Mouse (Mus musculus): Measurements from ENCODE around the gene Lim2. TPM values are rescaled to one million over a fixed set of nuclear protein-coding genes. Genes with fewer than 3 reads are reported as not detected.

Gene Lim2
- total and polyA plus RNA-seq, 2 experiments from 2014 or later: not detected

GRCm38 (mm10) chr7:43463976-43464375 lies 36.5 kb downstream of the Lim2 start:
- WGBS: 83% methylated on average over 7 of the region's 7 CpGs
- H3K36me3 ChIP-seq (ENCODE audit: insufficient read depth, low read length): no peaks in the 10 kb centered on the region
- H3K27me3 ChIP-seq (ENCODE audit: insufficient read depth, low read length): no peaks in the 10 kb centered on the region
- H3K9me3 ChIP-seq (ENCODE audit: low read length): no peaks in the 10 kb centered on the region
- H3K27ac ChIP-seq (ENCODE audit: low read depth, low read length): no peak overlapping the region
- TF ChIP-seq CTCF (IDR thresholded peaks at IDR 0.05): no peak
- ATAC-seq (ENCODE audit: low FRiP score) (no peak), DNase-seq (ENCODE audit: low spot score) (no peak)
- H3K4me2 ChIP-seq (ENCODE audit: low read depth, low read length, poor library complexity, severe bottlenecking): no peak overlapping the region
- no peak overlapping the region for H3K4me3 ChIP-seq (ENCODE audit: low read depth, low read length)
- no peaks in the 10 kb centered on the region for H3K4me1 ChIP-seq (ENCODE audit: insufficient read depth, low read length)
- H3K9ac ChIP-seq (replicated peaks; ENCODE audit: low read length, poor library complexity, severe bottlenecking): no peak overlapping the region

GRCm38 (mm10) chr7:43464864-43465343 lies 37.4 kb downstream of the Lim2 start:
- DNase-seq (ENCODE audit: low spot score) (peak; percentile 61), ATAC-seq (ENCODE audit: low FRiP score) (peak; percentile 4)
- WGBS: 6% methylated on average over 34 of the region's 35 CpGs
- Histone ChIP-seq H3K27me3 (ENCODE audit: insufficient read depth, low read length) (no peaks in the 10 kb centered on the region), H3K27ac (ENCODE audit: low read depth, low read length) (peak overlapping the region; percentile 68; the same call in 1 of the 2 replicates), H3K36me3 (ENCODE audit: insufficient read depth, low read length) (no peaks in the 10 kb centered on the region), H3K9me3 (ENCODE audit: low read length) (no peaks in the 10 kb centered on the region), H3K4me3 (ENCODE audit: low read depth, low read length) (peak overlapping the region; percentile 48), H3K9ac (replicated peaks; ENCODE audit: low read length, poor library complexity, severe bottlenecking) (peak overlapping the region; percentile 71), H3K4me2 (ENCODE audit: low read depth, low read length, poor library complexity, severe bottlenecking) (peak overlapping the region; percentile 89), H3K4me1 (ENCODE audit: insufficient read depth, low read length) (no peaks in the 10 kb centered on the region)
- TF ChIP-seq CTCF (IDR thresholded peaks at IDR 0.05): no peak; the same call in 1 of the 2 replicates

- peak; percentile 83 for ATAC-seq (ENCODE audit: low FRiP score)
- H3K4me2 ChIP-seq (ENCODE audit: low read depth, low read length, poor library complexity, severe bottlenecking): peak overlapping the region; percentile 89
- H3K9me3 ChIP-seq (ENCODE audit: low read length): no peaks in the 10 kb centered on the region
- H3K4me3 ChIP-seq (ENCODE audit: low read depth, low read length): peak overlapping the region; percentile 48
- peak; percentile 93 for DNase-seq (ENCODE audit: low spot score)
- peak overlapping the region; percentile 71 for H3K9ac ChIP-seq (replicated peaks; ENCODE audit: low read length, poor library complexity, severe bottlenecking)
- H3K36me3 ChIP-seq (ENCODE audit: insufficient read depth, low read length): no peaks in the 10 kb centered on the region
- WGBS: under 1% methylated on average over 33 of the region's 33 CpGs
- no peaks in the 10 kb centered on the region for H3K4me1 ChIP-seq (ENCODE audit: insufficient read depth, low read length)
- H3K27ac ChIP-seq (ENCODE audit: low read depth, low read length): peak overlapping the region; percentile 68; the same call in 1 of the 2 replicates
- H3K27me3 ChIP-seq (ENCODE audit: insufficient read depth, low read length): no peaks in the 10 kb centered on the region
- TF ChIP-seq CTCF (IDR thresholded peaks at IDR 0.05): peak; percentile 61
Measured at GRCm38 (mm10) chr7:43465344-43466098, 38.1 kb downstream of the Lim2 start.

GRCm38 (mm10) chr7:43466099-43466694 lies 38.7 kb downstream of the Lim2 start:
- H3K27ac ChIP-seq (ENCODE audit: low read depth, low read length): peak overlapping the region; percentile 39; the same call in 1 of the 2 replicates

GRCm38 (mm10) chr7:43470373-43470772 lies 42.9 kb downstream of the Lim2 start:
- DNase-seq (ENCODE audit: low spot score) (peak; percentile 25), ATAC-seq (ENCODE audit: low FRiP score) (no peak)
- no peaks in the 10 kb centered on the region for H3K9me3 ChIP-seq (ENCODE audit: low read length)
- H3K27me3 ChIP-seq (ENCODE audit: insufficient read depth, low read length): no peaks in the 10 kb centered on the region
- H3K9ac ChIP-seq (replicated peaks; ENCODE audit: low read length, poor library complexity, severe bottlenecking): no peak overlapping the region
- no peak overlapping the region for H3K27ac ChIP-seq (ENCODE audit: low read depth, low read length)
- H3K4me1 ChIP-seq (ENCODE audit: insufficient read depth, low read length): no peaks in the 10 kb centered on the region
- WGBS: 40% methylated on average over 8 of the region's 8 CpGs
- no peak overlapping the region for H3K4me3 ChIP-seq (ENCODE audit: low read depth, low read length)
- peak; percentile 70 for TF ChIP-seq CTCF (IDR thresholded peaks at IDR 0.05)
- no peak overlapping the region for H3K4me2 ChIP-seq (ENCODE audit: low read depth, low read length, poor library complexity, severe bottlenecking)
- peaks cover 8% of the 10 kb centered on the region; the same call in 1 of the 2 replicates for H3K36me3 ChIP-seq (ENCODE audit: insufficient read depth, low read length)

More at GRCm38 (mm10) chr7:43466099-43466694, 38.7 kb downstream of the Lim2 start:
- peak; percentile 96 for TF ChIP-seq CTCF (IDR thresholded peaks at IDR 0.05)
- WGBS: under 1% methylated on average over 33 of the region's 33 CpGs
- Histone ChIP-seq H3K4me2 (ENCODE audit: low read depth, low read length, poor library complexity, severe bottlenecking) (peak overlapping the region; percentile 89), H3K9me3 (ENCODE audit: low read length) (no peaks in the 10 kb centered on the region), H3K4me1 (ENCODE audit: insufficient read depth, low read length) (no peaks in the 10 kb centered on the region), H3K4me3 (ENCODE audit: low read depth, low read length) (peak overlapping the region; percentile 48), H3K27me3 (ENCODE audit: insufficient read depth, low read length) (no peaks in the 10 kb centered on the region), H3K9ac (replicated peaks; ENCODE audit: low read length, poor library complexity, severe bottlenecking) (peak overlapping the region; percentile 60), H3K36me3 (ENCODE audit: insufficient read depth, low read length) (no peaks in the 10 kb centered on the region)
- ATAC-seq (ENCODE audit: low FRiP score) (peak; percentile 74), DNase-seq (ENCODE audit: low spot score) (peak; percentile 87)

- peak; percentile 28; the same call in 1 of the 2 replicates for ATAC-seq (ENCODE audit: low FRiP score)
- 23% methylated on average over 23 of the region's 23 CpGs for WGBS
Measured at GRCm38 (mm10) chr7:43475706-43476105, 48.2 kb downstream of the Lim2 start.

More at GRCm38 (mm10) chr7:43475706-43476105, 48.2 kb downstream of the Lim2 start:
- no peak overlapping the region for H3K4me2 ChIP-seq (ENCODE audit: low read depth, low read length, poor library complexity, severe bottlenecking)
- peaks cover 28% of the 10 kb centered on the region for H3K36me3 ChIP-seq (ENCODE audit: insufficient read depth, low read length)
- peak; percentile 53 for TF ChIP-seq CTCF (IDR thresholded peaks at IDR 0.05)
- no peak overlapping the region for H3K9ac ChIP-seq (replicated peaks; ENCODE audit: low read length, poor library complexity, severe bottlenecking)
- no peaks in the 10 kb centered on the region for H3K4me1 ChIP-seq (ENCODE audit: insufficient read depth, low read length)
- no peak overlapping the region for H3K4me3 ChIP-seq (ENCODE audit: low read depth, low read length)
- no peak overlapping the region for H3K27ac ChIP-seq (ENCODE audit: low read depth, low read length)
- no peaks in the 10 kb centered on the region for H3K9me3 ChIP-seq (ENCODE audit: low read length)
- DNase-seq (ENCODE audit: low spot score): no peak
- H3K27me3 ChIP-seq (ENCODE audit: insufficient read depth, low read length): no peaks in the 10 kb centered on the region
